Mouse (Mus musculus): ENCODE measurements at regions not wholly inside any gene's neighbourhood (a gene's known extent, or its start where the extent isn't known, plus 50 kb on each side); places are given as distances from the start of the nearest gene placed in this dataset.

- DNase-seq (ENCODE audit: low spot score), result no peak
- no peak overlapping the region for H3K9ac ChIP-seq (ENCODE audit: low read depth, low read length)
- H3K27me3 ChIP-seq (ENCODE audit: insufficient read depth, low read length), result no peaks in the 10 kb centered on the region
- no peaks in the 10 kb centered on the region for H3K9me3 ChIP-seq (replicated peaks; ENCODE audit: low read length)
- 92% methylated on average over 1 of the region's 1 CpGs for WGBS
- no peak overlapping the region for H3K27ac ChIP-seq
- TF ChIP-seq CTCF (IDR thresholded peaks at IDR 0.05; ENCODE audit: low read depth), result no peak
- no peak overlapping the region for H3K4me2 ChIP-seq (ENCODE audit: low read length)
- H3K4me1 ChIP-seq (replicated peaks; ENCODE audit: insufficient read depth, low read length), result no peaks in the 10 kb centered on the region
- ATAC-seq (replicated peaks; ENCODE audit: low FRiP score, low read depth), result no peak
- H3K36me3 ChIP-seq (ENCODE audit: insufficient read depth, low read length), result no peaks in the 10 kb centered on the region
- H3K4me3 ChIP-seq (replicated peaks; ENCODE audit: low read depth, low read length), result no peak overlapping the region
These were observed 65.0 kb upstream of the Pik3cg start for GRCm38 (mm10) chr12:32273474-32273873.

- no peak for ATAC-seq (replicated peaks; ENCODE audit: low FRiP score, low read depth)
- 58% methylated on average over 4 of the region's 4 CpGs for WGBS
- H3K27me3 ChIP-seq (ENCODE audit: insufficient read depth, low read length), result no peaks in the 10 kb centered on the region
These were observed 71.4 kb upstream of the Pik3cg start for GRCm38 (mm10) chr12:32279861-32280260.

DNA sequence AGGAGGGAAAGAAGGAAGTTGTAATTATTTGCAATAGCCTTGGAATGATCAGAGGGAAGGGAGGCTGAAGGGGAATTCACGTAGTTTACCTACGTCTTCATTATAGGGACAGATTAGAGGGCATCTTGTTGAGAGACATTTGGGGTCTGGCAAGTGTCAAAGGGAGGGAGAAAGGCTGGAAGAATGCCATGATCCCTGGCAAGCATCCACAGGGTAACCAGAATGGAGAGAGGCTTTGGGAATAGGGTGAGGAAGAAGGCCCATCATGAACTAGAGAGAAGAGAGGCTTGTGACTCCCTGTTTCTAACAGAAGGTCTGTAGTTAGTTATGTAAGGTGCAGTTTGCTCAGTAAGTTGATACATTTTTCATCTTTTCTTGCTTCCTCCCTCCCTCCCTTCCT lies 71.8 kb upstream of the Pik3cg start:
- Histone ChIP-seq H3K9ac (ENCODE audit: low read depth, low read length) (no peak overlapping the region), H3K36me3 (ENCODE audit: insufficient read depth, low read length) (no peaks in the 10 kb centered on the region), H3K4me1 (replicated peaks; ENCODE audit: insufficient read depth, low read length) (no peaks in the 10 kb centered on the region), H3K9me3 (replicated peaks; ENCODE audit: low read length) (no peaks in the 10 kb centered on the region), H3K4me3 (replicated peaks; ENCODE audit: low read depth, low read length) (no peak overlapping the region), H3K27ac (no peak overlapping the region), H3K4me2 (ENCODE audit: low read length) (no peak overlapping the region), H3K27me3 (ENCODE audit: insufficient read depth, low read length) (no peaks in the 10 kb centered on the region)
- no peak for TF ChIP-seq CTCF (IDR thresholded peaks at IDR 0.05; ENCODE audit: low read depth)
- no peak for DNase-seq (ENCODE audit: low spot score)
- 89% methylated on average over 2 of the region's 2 CpGs for WGBS
- no peak for ATAC-seq (replicated peaks; ENCODE audit: low FRiP score, low read depth)

More at GRCm38 (mm10) chr12:32279861-32280260, 71.4 kb upstream of the Pik3cg start:
- Histone ChIP-seq H3K4me1 (replicated peaks; ENCODE audit: insufficient read depth, low read length) (no peaks in the 10 kb centered on the region), H3K27ac (no peak overlapping the region), H3K36me3 (ENCODE audit: insufficient read depth, low read length) (no peaks in the 10 kb centered on the region), H3K9me3 (replicated peaks; ENCODE audit: low read length) (no peaks in the 10 kb centered on the region), H3K4me3 (replicated peaks; ENCODE audit: low read depth, low read length) (no peak overlapping the region), H3K9ac (ENCODE audit: low read depth, low read length) (no peak overlapping the region), H3K4me2 (ENCODE audit: low read length) (no peak overlapping the region)
- no peak for TF ChIP-seq CTCF (IDR thresholded peaks at IDR 0.05; ENCODE audit: low read depth)
- DNase-seq (ENCODE audit: low spot score), result no peak

DNA sequence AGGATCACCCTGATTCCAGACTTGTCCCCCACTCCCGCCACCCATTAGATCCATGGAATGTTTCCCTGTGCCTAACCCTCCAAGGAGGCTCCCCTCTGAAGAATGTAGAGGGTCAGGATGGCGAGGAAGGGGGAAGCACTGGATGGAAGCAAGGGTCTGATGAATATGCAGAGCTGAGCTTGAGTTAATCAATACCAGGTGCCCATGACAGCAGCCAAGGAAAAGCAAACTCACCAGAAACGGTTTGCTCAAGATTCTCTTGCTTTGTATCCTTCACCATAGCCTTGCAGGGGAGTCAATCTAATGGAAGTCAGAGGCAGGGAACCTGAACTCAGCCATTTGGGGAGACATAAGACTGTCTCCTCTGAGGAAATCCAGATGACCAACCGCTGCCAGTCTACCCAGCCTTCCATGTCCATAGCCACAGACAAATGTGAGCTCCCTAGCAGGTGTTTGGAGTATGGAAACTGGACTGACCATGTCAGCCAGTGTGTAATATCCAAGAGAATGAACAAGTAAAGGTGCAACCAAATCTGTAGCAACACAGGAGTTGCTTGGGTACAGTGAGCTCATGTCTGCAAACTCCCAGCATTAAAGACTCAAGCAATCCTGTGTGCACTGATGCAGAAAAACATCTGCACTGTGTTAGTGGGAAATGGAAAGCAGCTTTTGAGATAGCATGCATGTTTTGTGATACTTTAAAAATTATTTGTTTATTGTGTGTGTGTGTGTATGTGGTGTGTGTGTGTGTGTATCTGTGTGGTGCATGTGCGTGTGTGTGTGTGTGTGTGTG lies 74.1 kb upstream of the Pik3cg start:
- 59% methylated on average over 5 of the region's 5 CpGs for WGBS
- no peaks in the 10 kb centered on the region for H3K27me3 ChIP-seq (ENCODE audit: insufficient read depth, low read length)
- no peaks in the 10 kb centered on the region for H3K9me3 ChIP-seq (replicated peaks; ENCODE audit: low read length)
- DNase-seq (ENCODE audit: low spot score) (no peak), ATAC-seq (replicated peaks; ENCODE audit: low FRiP score, low read depth) (no peak; the same call in 1 of the 2 replicates)
- TF ChIP-seq CTCF (IDR thresholded peaks at IDR 0.05; ENCODE audit: low read depth), result no peak
- no peaks in the 10 kb centered on the region for H3K4me1 ChIP-seq (replicated peaks; ENCODE audit: insufficient read depth, low read length)
- no peak overlapping the region for H3K9ac ChIP-seq (ENCODE audit: low read depth, low read length)
- no peak overlapping the region for H3K27ac ChIP-seq
- no peaks in the 10 kb centered on the region for H3K36me3 ChIP-seq (ENCODE audit: insufficient read depth, low read length)
- H3K4me3 ChIP-seq (replicated peaks; ENCODE audit: low read depth, low read length), result no peak overlapping the region
- no peak overlapping the region for H3K4me2 ChIP-seq (ENCODE audit: low read length)

- no peak for TF ChIP-seq CTCF (IDR thresholded peaks at IDR 0.05; ENCODE audit: low read depth)
- Histone ChIP-seq H3K4me1 (replicated peaks; ENCODE audit: insufficient read depth, low read length) (no peaks in the 10 kb centered on the region), H3K27ac (no peak overlapping the region), H3K27me3 (ENCODE audit: insufficient read depth, low read length) (no peaks in the 10 kb centered on the region), H3K9me3 (replicated peaks; ENCODE audit: low read length) (no peaks in the 10 kb centered on the region), H3K4me2 (ENCODE audit: low read length) (no peak overlapping the region), H3K4me3 (replicated peaks; ENCODE audit: low read depth, low read length) (no peak overlapping the region), H3K9ac (ENCODE audit: low read depth, low read length) (no peak overlapping the region), H3K36me3 (ENCODE audit: insufficient read depth, low read length) (no peaks in the 10 kb centered on the region)
- 57% methylated on average over 2 of the region's 2 CpGs for WGBS
- ATAC-seq (replicated peaks; ENCODE audit: low FRiP score, low read depth), result no peak
- no peak for DNase-seq (ENCODE audit: low spot score)
These were observed 76.6 kb upstream of the Pik3cg start for GRCm38 (mm10) chr12:32285039-32285438.

- no peak overlapping the region for H3K4me3 ChIP-seq (replicated peaks; ENCODE audit: low read depth, low read length)
- DNase-seq (ENCODE audit: low spot score) (no peak), ATAC-seq (replicated peaks; ENCODE audit: low FRiP score, low read depth) (no peak)
- H3K27ac ChIP-seq, result no peak overlapping the region
- no peaks in the 10 kb centered on the region for H3K4me1 ChIP-seq (replicated peaks; ENCODE audit: insufficient read depth, low read length)
- no peaks in the 10 kb centered on the region for H3K36me3 ChIP-seq (ENCODE audit: insufficient read depth, low read length)
- WGBS, result 57% methylated on average over 3 of the region's 5 CpGs
- H3K4me2 ChIP-seq (ENCODE audit: low read length), result no peak overlapping the region
- no peaks in the 10 kb centered on the region for H3K27me3 ChIP-seq (ENCODE audit: insufficient read depth, low read length)
- TF ChIP-seq CTCF (IDR thresholded peaks at IDR 0.05; ENCODE audit: low read depth), result no peak
- no peak overlapping the region for H3K9ac ChIP-seq (ENCODE audit: low read depth, low read length)
- no peaks in the 10 kb centered on the region for H3K9me3 ChIP-seq (replicated peaks; ENCODE audit: low read length)
These were observed 78.2 kb upstream of the Pik3cg start for GRCm38 (mm10) chr12:32286652-32287051.

DNA sequence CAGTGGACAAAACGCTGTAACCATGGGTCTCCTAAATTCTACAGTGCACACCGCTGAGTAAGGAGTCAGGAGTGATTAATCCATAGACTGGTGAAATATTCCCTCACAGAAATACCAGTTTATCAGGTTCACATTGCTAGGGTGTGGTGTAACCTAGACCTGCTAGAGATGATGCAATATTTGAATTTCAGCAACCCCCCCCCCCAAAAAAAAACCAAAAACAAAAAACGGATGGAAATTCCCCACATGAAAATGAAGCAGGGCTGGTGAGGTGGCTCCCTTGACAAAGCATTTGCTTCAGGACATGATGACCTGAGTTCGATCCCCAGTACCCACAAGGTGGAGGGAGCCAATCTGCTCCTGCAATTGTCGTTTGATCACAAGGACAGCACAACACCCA lies 82.7 kb upstream of the Pik3cg start:
- ATAC-seq (replicated peaks; ENCODE audit: low FRiP score, low read depth) (no peak), DNase-seq (ENCODE audit: low spot score) (no peak)
- no peak overlapping the region for H3K4me3 ChIP-seq (replicated peaks; ENCODE audit: low read depth, low read length)
- H3K27me3 ChIP-seq (ENCODE audit: insufficient read depth, low read length), result no peaks in the 10 kb centered on the region
- H3K9ac ChIP-seq (ENCODE audit: low read depth, low read length), result no peak overlapping the region
- TF ChIP-seq CTCF (IDR thresholded peaks at IDR 0.05; ENCODE audit: low read depth), result no peak
- H3K4me1 ChIP-seq (replicated peaks; ENCODE audit: insufficient read depth, low read length), result no peaks in the 10 kb centered on the region
- H3K36me3 ChIP-seq (ENCODE audit: insufficient read depth, low read length), result no peaks in the 10 kb centered on the region
- no peak overlapping the region for H3K4me2 ChIP-seq (ENCODE audit: low read length)
- no peak overlapping the region for H3K27ac ChIP-seq
- WGBS, result 78% methylated on average over 5 of the region's 5 CpGs
- H3K9me3 ChIP-seq (replicated peaks; ENCODE audit: low read length), result no peaks in the 10 kb centered on the region

Measured in kidney, postnatal 0 days (tissue).